Mouse (Mus musculus): ENCODE data around the gene Icam1.

Icam1 gene

GRCm38 (mm10) chr9:21045235-21045634 is 29.4 kb downstream of the Icam1 start:
- DNase-seq (ENCODE audit: low read depth, low spot score): no peak

- DNase-seq (ENCODE audit: low read depth, low spot score): no peak
Measured at GRCm38 (mm10) chr9:21051578-21051977, 35.8 kb downstream of the Icam1 start.

GRCm38 (mm10) chr9:21062928-21063327 is 47.1 kb downstream of the Icam1 start:
- no peak for DNase-seq (ENCODE audit: low read depth, low spot score)

GRCm38 (mm10) chr9:21067006-21067684 is 51.4 kb downstream of the Icam1 start, which contains the start of gene Zglp1:
Zglp1 (minus strand) TSS chr9:21067093.
- no peak for DNase-seq (ENCODE audit: low read depth, low spot score)

GRCm38 (mm10) chr9:21072641-21073040 is 56.9 kb downstream of the Icam1 start:
- DNase-seq (ENCODE audit: low read depth, low spot score): no peak

- DNase-seq (ENCODE audit: low read depth, low spot score): peak; percentile 85
Measured at GRCm38 (mm10) chr9:21073044-21073840, 57.5 kb downstream of the Icam1 start, which contains the start of the genes Gm49373 and Fdx1l. Gm49373 (minus strand) TSS chr9:21073096. Fdx1l (minus strand) TSS chr9:21073614.

- DNase-seq (ENCODE audit: low read depth, low spot score): no peak
Measured at GRCm38 (mm10) chr9:21074173-21074572, 58.4 kb downstream of the Icam1 start.

- DNase-seq (ENCODE audit: low read depth, low spot score): no peak
Measured at GRCm38 (mm10) chr9:21075625-21076024, 59.8 kb downstream of the Icam1 start.
